Mouse (Mus musculus) liver, embryonic 11.5 days (tissue): ENCODE measurements at regions not wholly inside any gene's neighbourhood (a gene's known extent, or its start where the extent isn't known, plus 50 kb on each side); places are given as distances from the start of the nearest gene placed in this dataset.

ENCODE experiments used
- ATAC-seq: fragments of 200-750 bp; cut with Nextera tagmentation; replicated peaks from 2 replicates; pipeline ENCODE4 v1.8.0; 2017; ENCODE audit warnings: moderate number of reproducible peaks, mild to moderate bottlenecking, moderate TSS enrichment, moderate library complexity; ENCODE audit not compliant: low FRiP score
- DNase-seq: peaks from one replicate; pipeline ENCODE4 v3.0.0-alpha.2; 2017; ENCODE audit warnings: low spot score
- H3K27ac ChIP-seq: fragments of 300-500 bp; sonication (generic); 2 replicates; pipeline ENCODE4 v1.5.1; 2014; ENCODE audit warnings: mild to moderate bottlenecking, low read depth, low read length, control low read depth
- H3K27me3 ChIP-seq: fragments of 300-500 bp; sonication (generic); replicated peaks from 2 replicates; pipeline ENCODE4 v1.6.1; 2014; ENCODE audit warnings: low read length, mixed read lengths; ENCODE audit not compliant: control insufficient read depth, insufficient read depth
- H3K36me3 ChIP-seq: fragments of 300-500 bp; sonication (generic); 2 replicates; pipeline ENCODE4 v1.6.1; 2014; ENCODE audit warnings: mild to moderate bottlenecking, low read length, moderate library complexity, mixed read lengths; ENCODE audit not compliant: control insufficient read depth, insufficient read depth
- H3K4me1 ChIP-seq: fragments of 300-500 bp; sonication (generic); replicated peaks from 2 replicates; pipeline ENCODE4 v1.6.1; 2014; ENCODE audit warnings: low read length, mixed read lengths; ENCODE audit not compliant: control insufficient read depth, insufficient read depth
- H3K4me2 ChIP-seq: fragments of 300-500 bp; sonication (generic); 2 replicates; pipeline ENCODE4 v1.6.1; 2014; ENCODE audit warnings: mild to moderate bottlenecking, control low read depth, moderate library complexity
- H3K4me3 ChIP-seq: fragments of 300-500 bp; sonication (generic); 2 replicates; pipeline ENCODE4 v1.5.1; 2014; ENCODE audit warnings: low read depth, low read length, control low read depth
- H3K9ac ChIP-seq: fragments of 300-500 bp; sonication (generic); 2 replicates; pipeline ENCODE4 v1.6.1; 2014; ENCODE audit warnings: low read depth, low read length, control low read depth
- H3K9me3 ChIP-seq: fragments of 300-500 bp; sonication (generic); 2 replicates; pipeline ENCODE4 v1.6.1; 2016; ENCODE audit warnings: low read length, inconsistent platforms, mixed read lengths; ENCODE audit not compliant: control insufficient read depth
- WGBS: fragments of 180-500 bp; shearing (Covaris S2); extraction: QIAGEN DNeasy Blood & Tissue Kit; methylation state at CpG from one replicate; pipeline ENCODE4 v1.1.7; 2014; 5-methylcytosine and 5-hydroxymethylcytosine counted together

GRCm38 (mm10) chr10:29802637-29803036 lies 267.0 kb upstream of the Rspo3 start:
- no peak for DNase-seq
- no peaks in the 10 kb centered on the region for H3K27me3 ChIP-seq

GRCm38 (mm10) chr10:29794663-29795062 lies 259.0 kb upstream of the Rspo3 start:
- H3K9ac ChIP-seq = no peak overlapping the region
- no peak overlapping the region for H3K4me3 ChIP-seq
- no peak overlapping the region for H3K4me2 ChIP-seq
- no peak overlapping the region for H3K27ac ChIP-seq
- no peaks in the 10 kb centered on the region for H3K4me1 ChIP-seq
- H3K27me3 ChIP-seq = no peaks in the 10 kb centered on the region
- no peak for DNase-seq
- 88% methylated on average over 1 of the region's 1 CpGs for WGBS
- H3K9me3 ChIP-seq = no peaks in the 10 kb centered on the region
- ATAC-seq = no peak
- no peaks in the 10 kb centered on the region for H3K36me3 ChIP-seq

More at GRCm38 (mm10) chr10:29802637-29803036, 267.0 kb upstream of the Rspo3 start:
- H3K4me2 ChIP-seq = no peak overlapping the region
- no peaks in the 10 kb centered on the region for H3K9me3 ChIP-seq
- no peak overlapping the region for H3K27ac ChIP-seq
- H3K4me3 ChIP-seq = no peak overlapping the region
- WGBS = 91% methylated on average over 3 of the region's 3 CpGs
- no peaks in the 10 kb centered on the region for H3K36me3 ChIP-seq
- H3K4me1 ChIP-seq = no peaks in the 10 kb centered on the region
- no peak for ATAC-seq
- H3K9ac ChIP-seq = no peak overlapping the region

- no peak for DNase-seq
- Histone ChIP-seq H3K27ac (no peak overlapping the region), H3K9me3 (no peaks in the 10 kb centered on the region), H3K9ac (no peak overlapping the region), H3K4me3 (no peak overlapping the region), H3K36me3 (no peaks in the 10 kb centered on the region), H3K27me3 (no peaks in the 10 kb centered on the region), H3K4me1 (no peaks in the 10 kb centered on the region), H3K4me2 (no peak overlapping the region)
- 78% methylated on average over 2 of the region's 2 CpGs for WGBS
- no peak for ATAC-seq
Measured at GRCm38 (mm10) chr10:29786220-29786810, 250.6 kb upstream of the Rspo3 start.

GRCm38 (mm10) chr10:29736677-29737076 lies 201.0 kb upstream of the Rspo3 start:
- ATAC-seq (no peak), DNase-seq (no peak)

DNA sequence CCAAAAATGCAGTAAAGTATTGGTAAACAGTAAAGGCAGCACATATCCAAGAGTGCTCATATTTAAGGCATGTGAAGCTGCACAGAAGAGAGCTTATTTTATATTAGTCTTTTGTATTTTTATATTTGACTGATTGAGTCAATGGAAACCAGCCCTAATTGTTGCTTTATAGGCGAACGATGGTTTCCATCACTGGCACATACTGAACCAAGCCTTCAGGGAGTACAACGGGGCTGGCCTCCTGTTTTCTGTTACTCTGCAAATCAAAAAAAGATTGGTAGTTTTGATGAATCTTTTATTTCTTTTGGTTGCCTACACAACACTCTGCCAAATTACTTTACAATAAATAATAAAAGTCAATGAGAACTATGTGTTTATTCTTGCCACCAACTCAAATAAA lies 189.7 kb upstream of the Rspo3 start:
- Histone ChIP-seq H3K4me3 (no peak overlapping the region), H3K4me2 (no peak overlapping the region), H3K9ac (no peak overlapping the region), H3K27me3 (no peaks in the 10 kb centered on the region), H3K36me3 (no peaks in the 10 kb centered on the region), H3K9me3 (no peaks in the 10 kb centered on the region), H3K27ac (no peak overlapping the region), H3K4me1 (no peaks in the 10 kb centered on the region)
- ATAC-seq (no peak), DNase-seq (no peak)
- 85% methylated on average over 3 of the region's 3 CpGs for WGBS

More at GRCm38 (mm10) chr10:29736677-29737076, 201.0 kb upstream of the Rspo3 start:
- WGBS = 75% methylated on average over 3 of the region's 3 CpGs
- no peaks in the 10 kb centered on the region for H3K27me3 ChIP-seq
- H3K9ac ChIP-seq = no peak overlapping the region
- no peaks in the 10 kb centered on the region for H3K36me3 ChIP-seq
- no peak overlapping the region for H3K27ac ChIP-seq
- no peak overlapping the region for H3K4me2 ChIP-seq
- H3K4me1 ChIP-seq = no peaks in the 10 kb centered on the region
- no peaks in the 10 kb centered on the region for H3K9me3 ChIP-seq
- H3K4me3 ChIP-seq = no peak overlapping the region

GRCm38 (mm10) chr10:29710967-29711366 lies 175.3 kb upstream of the Rspo3 start:
- DNase-seq (no peak), ATAC-seq (no peak)
- Histone ChIP-seq H3K9ac (no peak overlapping the region), H3K27ac (no peak overlapping the region), H3K27me3 (no peaks in the 10 kb centered on the region), H3K9me3 (no peaks in the 10 kb centered on the region), H3K4me1 (no peaks in the 10 kb centered on the region), H3K4me2 (no peak overlapping the region), H3K36me3 (no peaks in the 10 kb centered on the region), H3K4me3 (no peak overlapping the region)
- WGBS = 49% methylated on average over 1 of the region's 1 CpGs

- no peaks in the 10 kb centered on the region for H3K36me3 ChIP-seq
- H3K4me3 ChIP-seq = no peak overlapping the region
- no peaks in the 10 kb centered on the region for H3K9me3 ChIP-seq
- H3K4me1 ChIP-seq = no peaks in the 10 kb centered on the region
- no peak overlapping the region for H3K4me2 ChIP-seq
- ATAC-seq = no peak
- no peaks in the 10 kb centered on the region for H3K27me3 ChIP-seq
- WGBS = 41% methylated on average over 2 of the region's 2 CpGs
- no peak overlapping the region for H3K27ac ChIP-seq
- no peak for DNase-seq
- H3K9ac ChIP-seq = no peak overlapping the region
Measured at GRCm38 (mm10) chr10:29708653-29709052, 173.0 kb upstream of the Rspo3 start.

- ATAC-seq (peak; percentile 93), DNase-seq (no peak)
- H3K4me3 ChIP-seq = no peak overlapping the region
- no peaks in the 10 kb centered on the region for H3K36me3 ChIP-seq
- 31% methylated on average over 15 of the region's 15 CpGs for WGBS
- peak overlapping the region; percentile 41 for H3K4me2 ChIP-seq
- H3K27me3 ChIP-seq = no peaks in the 10 kb centered on the region
- H3K9me3 ChIP-seq = no peaks in the 10 kb centered on the region
- no peaks in the 10 kb centered on the region for H3K4me1 ChIP-seq
- no peak overlapping the region for H3K9ac ChIP-seq
- H3K27ac ChIP-seq = peak overlapping the region; percentile 54
Measured at GRCm38 (mm10) chr10:29693009-29693935, 157.6 kb upstream of the Rspo3 start.

DNA sequence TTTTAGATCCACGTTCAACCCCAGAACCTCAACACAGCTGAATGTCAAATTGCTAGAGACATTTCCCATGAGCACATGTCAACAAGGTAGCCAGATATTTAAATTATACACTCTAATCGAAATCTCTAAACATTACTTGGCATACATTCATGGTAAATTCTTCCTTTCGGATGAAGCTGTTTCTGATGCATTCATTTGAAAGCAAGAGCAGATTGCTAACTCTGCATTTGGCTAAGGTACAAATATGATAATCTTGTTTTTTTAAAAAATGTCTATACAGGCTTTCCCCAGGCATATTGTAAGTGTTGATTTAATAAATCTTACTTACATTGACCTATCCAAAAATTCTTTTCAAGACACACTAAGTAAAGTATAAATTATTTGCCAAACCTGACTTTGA lies 153.9 kb upstream of the Rspo3 start:
- no peaks in the 10 kb centered on the region for H3K36me3 ChIP-seq
- ATAC-seq (no peak), DNase-seq (no peak)
- H3K4me2 ChIP-seq = no peak overlapping the region
- no peak overlapping the region for H3K4me3 ChIP-seq
- H3K27me3 ChIP-seq = no peaks in the 10 kb centered on the region
- 76% methylated on average over 3 of the region's 3 CpGs for WGBS
- H3K4me1 ChIP-seq = no peaks in the 10 kb centered on the region
- H3K9ac ChIP-seq = no peak overlapping the region
- no peaks in the 10 kb centered on the region for H3K9me3 ChIP-seq
- no peak overlapping the region for H3K27ac ChIP-seq
